Mouse (Mus musculus) E14TG2a.4 (cell line): ENCODE data around the gene Rps17.

ENCODE experiments used
- CTCF ChIP-seq: conservative IDR thresholded peaks from 2 replicates; pipeline ENCODE4 v1.5.1; 2014; ENCODE audit warnings: low read length
- POU5F1 ChIP-seq: IDR thresholded peaks from 2 replicates; pipeline ENCODE4 v1.6.1; 2014; ENCODE audit warnings: low read length, borderline replicate concordance

DNA sequence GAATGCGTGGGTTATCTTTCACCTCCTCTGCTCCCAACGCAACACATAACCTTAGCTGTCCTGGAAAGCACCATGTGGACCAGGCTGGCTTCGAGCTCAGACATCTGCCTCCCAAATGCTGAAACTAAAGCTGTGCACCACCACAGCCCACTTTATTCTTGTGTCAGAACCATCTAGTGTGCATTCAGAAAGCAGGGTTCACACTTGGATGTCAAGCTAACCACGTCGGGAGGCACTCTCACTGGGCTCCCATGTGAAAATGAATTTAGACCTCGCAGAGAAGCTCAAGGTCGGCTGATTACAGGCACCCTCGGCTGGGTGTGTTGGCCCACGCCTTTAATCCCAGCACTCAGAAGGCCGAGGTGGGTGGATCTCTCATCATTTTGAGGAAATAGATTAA, 1.2 kb downstream of the Rps17 start:
- no peak for TF ChIP-seq CTCF
- no peak for TF ChIP-seq POU5F1
